Mouse (Mus musculus): ENCODE measurements around the gene Garem2. TPM values are rescaled to one million over a fixed set of nuclear protein-coding genes. Genes with fewer than 3 reads are reported as not detected.

The Garem2 gene
- total RNA-seq, 2 experiments from 2014 or later = not detected

GRCm38 (mm10) chr5:30110371-30111060, 5.6 kb downstream of the Garem2 start:
- no peak for ATAC-seq (replicated peaks; ENCODE audit: low FRiP score, poor library complexity, severe bottlenecking)

- ATAC-seq (replicated peaks; ENCODE audit: low FRiP score, poor library complexity, severe bottlenecking) = no peak
Observed at GRCm38 (mm10) chr5:30111126-30111525, 6.2 kb downstream of the Garem2 start.

GRCm38 (mm10) chr5:30111771-30112170, 6.8 kb downstream of the Garem2 start:
- no peak for ATAC-seq (replicated peaks; ENCODE audit: low FRiP score, poor library complexity, severe bottlenecking)

- no peak for ATAC-seq (replicated peaks; ENCODE audit: low FRiP score, poor library complexity, severe bottlenecking)
Observed at GRCm38 (mm10) chr5:30112533-30113068, 7.6 kb downstream of the Garem2 start.

GRCm38 (mm10) chr5:30113881-30114760, 9.2 kb downstream of the Garem2 start:
- ATAC-seq (replicated peaks; ENCODE audit: low FRiP score, poor library complexity, severe bottlenecking) = no peak

GRCm38 (mm10) chr5:30114761-30115140, 9.8 kb downstream of the Garem2 start:
- ATAC-seq (replicated peaks; ENCODE audit: low FRiP score, poor library complexity, severe bottlenecking) = no peak

- no peak for ATAC-seq (replicated peaks; ENCODE audit: low FRiP score, poor library complexity, severe bottlenecking)
Observed at GRCm38 (mm10) chr5:30115718-30116117, 10.8 kb downstream of the Garem2 start.

- no peak for ATAC-seq (replicated peaks; ENCODE audit: low FRiP score, poor library complexity, severe bottlenecking)
Observed at GRCm38 (mm10) chr5:30118018-30118417, 13.1 kb downstream of the Garem2 start.

GRCm38 (mm10) chr5:30119163-30119562, 14.2 kb downstream of the Garem2 start:
- ATAC-seq (replicated peaks; ENCODE audit: low FRiP score, poor library complexity, severe bottlenecking) = no peak

- ATAC-seq (replicated peaks; ENCODE audit: low FRiP score, poor library complexity, severe bottlenecking) = no peak
Observed at GRCm38 (mm10) chr5:30120106-30120505, 15.1 kb downstream of the Garem2 start.

- ATAC-seq (replicated peaks; ENCODE audit: low FRiP score, poor library complexity, severe bottlenecking) = no peak
Observed at GRCm38 (mm10) chr5:30122481-30122880, 17.5 kb downstream of the Garem2 start.

- ATAC-seq (replicated peaks; ENCODE audit: low FRiP score, poor library complexity, severe bottlenecking) = peak; percentile 60; the same call in 1 of the 2 replicates
Observed at GRCm38 (mm10) chr5:30125587-30125986, 20.6 kb downstream of the Garem2 start.

GRCm38 (mm10) chr5:30126756-30127155, 21.8 kb downstream of the Garem2 start:
- no peak for ATAC-seq (replicated peaks; ENCODE audit: low FRiP score, poor library complexity, severe bottlenecking)

GRCm38 (mm10) chr5:30127921-30128597, 23.1 kb downstream of the Garem2 start:
- ATAC-seq (replicated peaks; ENCODE audit: low FRiP score, poor library complexity, severe bottlenecking) = no peak

GRCm38 (mm10) chr5:30128680-30129079, 23.7 kb downstream of the Garem2 start:
- no peak for ATAC-seq (replicated peaks; ENCODE audit: low FRiP score, poor library complexity, severe bottlenecking)

- ATAC-seq (replicated peaks; ENCODE audit: low FRiP score, poor library complexity, severe bottlenecking) = no peak
Observed at GRCm38 (mm10) chr5:30131246-30131645, 26.3 kb downstream of the Garem2 start.

GRCm38 (mm10) chr5:30132173-30132572, 27.2 kb downstream of the Garem2 start:
- ATAC-seq (replicated peaks; ENCODE audit: low FRiP score, poor library complexity, severe bottlenecking) = no peak

GRCm38 (mm10) chr5:30135711-30136231, 30.8 kb downstream of the Garem2 start:
- no peak for ATAC-seq (replicated peaks; ENCODE audit: low FRiP score, poor library complexity, severe bottlenecking)

GRCm38 (mm10) chr5:30137271-30137670, 32.3 kb downstream of the Garem2 start:
- ATAC-seq (replicated peaks; ENCODE audit: low FRiP score, poor library complexity, severe bottlenecking) = no peak

GRCm38 (mm10) chr5:30138193-30138592, 33.2 kb downstream of the Garem2 start:
- ATAC-seq (replicated peaks; ENCODE audit: low FRiP score, poor library complexity, severe bottlenecking) = no peak
